Mouse (Mus musculus) olfactory bulb, adult 2 months (tissue): ENCODE data around the gene Chrnb4.

Experiments used
- CTCF ChIP-seq: fragments of 200-500 bp; IDR thresholded peaks from 2 replicates; pipeline ENCODE4 v1.5.1; 2012; ENCODE audit warnings: low read depth, mild to moderate bottlenecking, low read length, moderate library complexity; ENCODE audit not compliant: insufficient read depth
- POLR2A ChIP-seq: fragments of 200-500 bp; IDR thresholded peaks from 2 replicates; pipeline ENCODE4 v1.6.1; 2012; ENCODE audit warnings: mild to moderate bottlenecking, low read depth, low read length, moderate library complexity; ENCODE audit not compliant: insufficient read depth

DNA sequence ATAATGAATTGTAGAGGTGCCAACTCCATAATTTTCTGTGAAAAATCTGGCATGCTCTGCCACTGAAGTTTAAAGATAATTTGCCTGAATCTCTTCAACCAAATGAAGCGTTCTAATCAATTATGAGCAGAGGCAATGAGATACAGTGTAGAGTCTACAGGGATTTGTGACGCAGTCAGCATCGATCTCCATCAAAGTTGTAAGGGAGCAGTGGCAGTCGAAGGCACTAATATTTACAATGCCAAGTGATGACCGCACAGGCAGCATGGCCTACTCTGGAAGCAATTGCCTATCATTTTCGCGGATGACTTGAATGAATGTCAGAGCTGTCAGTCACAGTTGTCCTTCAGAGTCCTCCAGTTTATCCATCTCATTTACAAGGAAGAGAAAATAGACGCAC lies 67.9 kb downstream of the Chrnb4 start, which contains the start of gene Chrna5:
- TF ChIP-seq CTCF (no peak), POLR2A (no peak)
